Mouse (Mus musculus): ENCODE data around the gene Pcmt1. TPM values are rescaled to one million over a fixed set of nuclear protein-coding genes. Genes with fewer than 3 reads are reported as not detected.

Pcmt1 gene
- polyA plus RNA-seq, 1 experiment from 2014 or later = 114 TPM

- ATAC-seq = no peak
- H3K9ac ChIP-seq = no peak overlapping the region
- no peak overlapping the region for H3K4me2 ChIP-seq (replicated peaks)
- no peaks in the 10 kb centered on the region for H3K27me3 ChIP-seq (replicated peaks)
- H3K27ac ChIP-seq = no peak overlapping the region
- 86% methylated on average over 2 of the region's 2 CpGs for WGBS
- H3K9me3 ChIP-seq = no peaks in the 10 kb centered on the region
- H3K4me1 ChIP-seq (replicated peaks) = no peaks in the 10 kb centered on the region
- H3K36me3 ChIP-seq = no peaks in the 10 kb centered on the region
- no peak overlapping the region for H3K4me3 ChIP-seq (replicated peaks)
These were observed 74.5 kb downstream of the Pcmt1 start for GRCm38 (mm10) chr10:7606437-7606836.

GRCm38 (mm10) chr10:7605168-7605567 is 75.8 kb downstream of the Pcmt1 start:
- H3K27me3 ChIP-seq (replicated peaks) = no peaks in the 10 kb centered on the region
- no peak overlapping the region for H3K4me3 ChIP-seq (replicated peaks)
- WGBS = 72% methylated on average over 2 of the region's 2 CpGs
- H3K4me2 ChIP-seq (replicated peaks) = no peak overlapping the region
- H3K9me3 ChIP-seq = no peaks in the 10 kb centered on the region
- H3K4me1 ChIP-seq (replicated peaks) = no peaks in the 10 kb centered on the region
- ATAC-seq = no peak
- no peak overlapping the region for H3K27ac ChIP-seq
- no peak overlapping the region for H3K9ac ChIP-seq
- no peaks in the 10 kb centered on the region for H3K36me3 ChIP-seq

GRCm38 (mm10) chr10:7600647-7601046 is 80.3 kb downstream of the Pcmt1 start:
- no peaks in the 10 kb centered on the region for H3K4me1 ChIP-seq (replicated peaks)
- peak; percentile 59; the same call in 1 of the 2 replicates for ATAC-seq
- no peaks in the 10 kb centered on the region for H3K36me3 ChIP-seq
- H3K27me3 ChIP-seq (replicated peaks) = no peaks in the 10 kb centered on the region
- no peaks in the 10 kb centered on the region for H3K9me3 ChIP-seq
- H3K27ac ChIP-seq = no peak overlapping the region
- no peak overlapping the region for H3K4me3 ChIP-seq (replicated peaks)
- no peak overlapping the region for H3K4me2 ChIP-seq (replicated peaks)
- no peak overlapping the region for H3K9ac ChIP-seq
- 16% methylated on average over 6 of the region's 6 CpGs for WGBS

GRCm38 (mm10) chr10:7598177-7598576 is 82.8 kb downstream of the Pcmt1 start:
- H3K9me3 ChIP-seq = no peaks in the 10 kb centered on the region
- H3K4me3 ChIP-seq (replicated peaks) = no peak overlapping the region
- no peaks in the 10 kb centered on the region for H3K36me3 ChIP-seq
- 83% methylated on average over 7 of the region's 7 CpGs for WGBS
- H3K9ac ChIP-seq = no peak overlapping the region
- H3K4me1 ChIP-seq (replicated peaks) = no peaks in the 10 kb centered on the region
- no peak overlapping the region for H3K4me2 ChIP-seq (replicated peaks)
- no peak overlapping the region for H3K27ac ChIP-seq
- no peak for ATAC-seq
- no peaks in the 10 kb centered on the region for H3K27me3 ChIP-seq (replicated peaks)

- H3K36me3 ChIP-seq = no peaks in the 10 kb centered on the region
- WGBS = 70% methylated on average over 1 of the region's 1 CpGs
- H3K9me3 ChIP-seq = no peaks in the 10 kb centered on the region
- H3K27me3 ChIP-seq (replicated peaks) = 0 out of 2 replicates have a peak, but pooled peaks cover 6% of the 10 kb centered on the region
- H3K4me3 ChIP-seq (replicated peaks) = no peak overlapping the region
- no peak for ATAC-seq
- no peak overlapping the region for H3K4me2 ChIP-seq (replicated peaks)
- no peaks in the 10 kb centered on the region for H3K4me1 ChIP-seq (replicated peaks)
- no peak overlapping the region for H3K27ac ChIP-seq
- no peak overlapping the region for H3K9ac ChIP-seq
These were observed 84.7 kb downstream of the Pcmt1 start for GRCm38 (mm10) chr10:7596251-7596650.

GRCm38 (mm10) chr10:7594797-7595196 is 86.1 kb downstream of the Pcmt1 start:
- no peak overlapping the region for H3K27ac ChIP-seq
- 30% methylated on average over 7 of the region's 7 CpGs for WGBS
- H3K9me3 ChIP-seq = no peaks in the 10 kb centered on the region
- H3K27me3 ChIP-seq (replicated peaks) = peaks cover 6% of the 10 kb centered on the region; the same call in 1 of the 2 replicates
- ATAC-seq = no peak
- H3K4me1 ChIP-seq (replicated peaks) = peaks cover 4% of the 10 kb centered on the region; the same call in 1 of the 2 replicates
- H3K4me2 ChIP-seq (replicated peaks) = no peak overlapping the region
- H3K36me3 ChIP-seq = no peaks in the 10 kb centered on the region
- no peak overlapping the region for H3K4me3 ChIP-seq (replicated peaks)
- H3K9ac ChIP-seq = no peak overlapping the region

GRCm38 (mm10) chr10:7590792-7591191 is 90.1 kb downstream of the Pcmt1 start:
- no peak for ATAC-seq
- H3K4me2 ChIP-seq (replicated peaks) = peak overlapping the region; percentile 100
- no peak overlapping the region for H3K27ac ChIP-seq
- H3K4me1 ChIP-seq (replicated peaks) = peaks cover 4% of the 10 kb centered on the region; the same call in 1 of the 2 replicates
- peak overlapping the region; percentile 72 for H3K4me3 ChIP-seq (replicated peaks)
- H3K27me3 ChIP-seq (replicated peaks) = peaks cover 6% of the 10 kb centered on the region; the same call in 1 of the 2 replicates
- no peak overlapping the region for H3K9ac ChIP-seq
- WGBS = 8% methylated on average over 8 of the region's 8 CpGs
- H3K9me3 ChIP-seq = no peaks in the 10 kb centered on the region
- no peaks in the 10 kb centered on the region for H3K36me3 ChIP-seq

- Histone ChIP-seq H3K9me3 (no peaks in the 10 kb centered on the region), H3K36me3 (no peaks in the 10 kb centered on the region), H3K4me1 (replicated peaks) (peaks cover 4% of the 10 kb centered on the region; the same call in 1 of the 2 replicates), H3K27me3 (replicated peaks) (peaks cover 6% of the 10 kb centered on the region; the same call in 1 of the 2 replicates), H3K4me3 (replicated peaks) (peak overlapping the region; percentile 72), H3K27ac (no peak overlapping the region), H3K9ac (peak overlapping the region; percentile 54), H3K4me2 (replicated peaks) (peak overlapping the region; percentile 100)
- ATAC-seq = peak; percentile 11
- WGBS = under 1% methylated on average over 54 of the region's 54 CpGs
These were observed 90.7 kb downstream of the Pcmt1 start for GRCm38 (mm10) chr10:7590234-7590689.

GRCm38 (mm10) chr10:7589592-7590233 is 91.2 kb downstream of the Pcmt1 start, which contains the start of gene Lrp11:
Gene Lrp11 (plus strand): TSS chr10:7589800.
- Histone ChIP-seq H3K27me3 (replicated peaks) (peaks cover 6% of the 10 kb centered on the region; the same call in 1 of the 2 replicates), H3K9ac (peak within 1 kb of the TSS; percentile 54), H3K4me1 (replicated peaks) (peaks cover 4% of the 10 kb centered on the region; the same call in 1 of the 2 replicates), H3K4me3 (replicated peaks) (peak within 1 kb of the TSS; percentile 72), H3K36me3 (no peaks in the 10 kb centered on the region), H3K9me3 (no peaks in the 10 kb centered on the region), H3K27ac (no peak within 1 kb of the TSS), H3K4me2 (replicated peaks) (peak within 1 kb of the TSS; percentile 100)
- WGBS = under 1% methylated on average over 71 of the region's 76 CpGs
- ATAC-seq = peak; percentile 99

GRCm38 (mm10) chr10:7586771-7587170 is 94.2 kb downstream of the Pcmt1 start:
- H3K36me3 ChIP-seq = no peaks in the 10 kb centered on the region
- H3K4me1 ChIP-seq (replicated peaks) = peaks cover 4% of the 10 kb centered on the region; the same call in 1 of the 2 replicates
- no peak overlapping the region for H3K4me2 ChIP-seq (replicated peaks)
- no peak overlapping the region for H3K4me3 ChIP-seq (replicated peaks)
- H3K9ac ChIP-seq = no peak overlapping the region
- WGBS = 78% methylated on average over 2 of the region's 2 CpGs
- H3K27me3 ChIP-seq (replicated peaks) = no peaks in the 10 kb centered on the region; the same call in 1 of the 2 replicates
- H3K27ac ChIP-seq = no peak overlapping the region
- no peaks in the 10 kb centered on the region for H3K9me3 ChIP-seq
- no peak for ATAC-seq

GRCm38 (mm10) chr10:7582891-7583557 is 97.9 kb downstream of the Pcmt1 start:
- no peaks in the 10 kb centered on the region for H3K9me3 ChIP-seq
- H3K36me3 ChIP-seq = no peaks in the 10 kb centered on the region
- no peaks in the 10 kb centered on the region for H3K27me3 ChIP-seq (replicated peaks)
- no peaks in the 10 kb centered on the region; the same call in 1 of the 2 replicates for H3K4me1 ChIP-seq (replicated peaks)
- no peak for ATAC-seq
- H3K27ac ChIP-seq = no peak overlapping the region
- H3K9ac ChIP-seq = no peak overlapping the region
- WGBS = 33% methylated on average over 7 of the region's 7 CpGs
- H3K4me2 ChIP-seq (replicated peaks) = no peak overlapping the region
- no peak overlapping the region for H3K4me3 ChIP-seq (replicated peaks)

GRCm38 (mm10) chr10:7582157-7582890 is 98.6 kb downstream of the Pcmt1 start:
- H3K9ac ChIP-seq = no peak overlapping the region
- no peak overlapping the region for H3K4me3 ChIP-seq (replicated peaks)
- ATAC-seq = no peak; the same call in 1 of the 2 replicates
- no peaks in the 10 kb centered on the region for H3K9me3 ChIP-seq
- no peaks in the 10 kb centered on the region; the same call in 1 of the 2 replicates for H3K4me1 ChIP-seq (replicated peaks)
- no peak overlapping the region for H3K27ac ChIP-seq
- no peaks in the 10 kb centered on the region for H3K36me3 ChIP-seq
- H3K4me2 ChIP-seq (replicated peaks) = 0 out of 2 replicates have a peak overlapping the region, but pooled peaks have one; percentile 9
- no peaks in the 10 kb centered on the region for H3K27me3 ChIP-seq (replicated peaks)
- WGBS = 25% methylated on average over 11 of the region's 11 CpGs
